Mouse (Mus musculus) cortical plate, adult 2 months (tissue): ENCODE results near the gene Mmp14. TPM values are rescaled to one million over a fixed set of nuclear protein-coding genes. Genes with fewer than 3 reads are reported as not detected.

ENCODE experiments used
- H3K27ac ChIP-seq: fragments of 200-500 bp; 2 replicates; pipeline ENCODE4 v1.5.1; 2012; ENCODE audit warnings: low read length, control low read depth, inconsistent platforms; ENCODE audit not compliant: insufficient read depth
- H3K4me1 ChIP-seq: fragments of 200-500 bp; 2 replicates; pipeline ENCODE4 v1.6.1; 2011; ENCODE audit warnings: low read length; ENCODE audit not compliant: control insufficient read depth, insufficient read depth
- H3K4me3 ChIP-seq: fragments of 200-500 bp; 2 replicates; pipeline ENCODE4 v1.5.1; 2011; ENCODE audit warnings: mild to moderate bottlenecking, low read length, control low read depth; ENCODE audit not compliant: insufficient read depth
- CTCF ChIP-seq: fragments of 200-500 bp; IDR thresholded peaks from 2 replicates; pipeline ENCODE4 v1.5.1; 2011; ENCODE audit warnings: mild to moderate bottlenecking, control low read depth, low read length; ENCODE audit not compliant: insufficient read depth; ENCODE audit errors: extremely low read depth
- POLR2A ChIP-seq: fragments of 200-500 bp; IDR thresholded peaks from 2 replicates; pipeline ENCODE4 v1.6.1; 2011; ENCODE audit warnings: mild to moderate bottlenecking, low read length, control low read depth; ENCODE audit not compliant: insufficient read depth; ENCODE audit errors: extremely low read depth
- polyA plus RNA-seq: library from polyadenylated mRNA; depleted of rRNA; stranded (reverse); fragments of >200 nt; gene quantifications from 2 replicates; pipeline ENCODE4 v1.2.3, GENCODE M21; 2012

The Mmp14 gene
- polyA plus RNA-seq, 1 experiment, result 11.0 TPM

GRCm38 (mm10) chr14:54396685-54397084 lies 34.7 kb upstream of the Mmp14 start:
- H3K27ac ChIP-seq, result no peak overlapping the region
- H3K4me3 ChIP-seq, result no peak overlapping the region
- TF ChIP-seq POLR2A (no peak), CTCF (no peak)
- no peaks in the 10 kb centered on the region for H3K4me1 ChIP-seq

DNA sequence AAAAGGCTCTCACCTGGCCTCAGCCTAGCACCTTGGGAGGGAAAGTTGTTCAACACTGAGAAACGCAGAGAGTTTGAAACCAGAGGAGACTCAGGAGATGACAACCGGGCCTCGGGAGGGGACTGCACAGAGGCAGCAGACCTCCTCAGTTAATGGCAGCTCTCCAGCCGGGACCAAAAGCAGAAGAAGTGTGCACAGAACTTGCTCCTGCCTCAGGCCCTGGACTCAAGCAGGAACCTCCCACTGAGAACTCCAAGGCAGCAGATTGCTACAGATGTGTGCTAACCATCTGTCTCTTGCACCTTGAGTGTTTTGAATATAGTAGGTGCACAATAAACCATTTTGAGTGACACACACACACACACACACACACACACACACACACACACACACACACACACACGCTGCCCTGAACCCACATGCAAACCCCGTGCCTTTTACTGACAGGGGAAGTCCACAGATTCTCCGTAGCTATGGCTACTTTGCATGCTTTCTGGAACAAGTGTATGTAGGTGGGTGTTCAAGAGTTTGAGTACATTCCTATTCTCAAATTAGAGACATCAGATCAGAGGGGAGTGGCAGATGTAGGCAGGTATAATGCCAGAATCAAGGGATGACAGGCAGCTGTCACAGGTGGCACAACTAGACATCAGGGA lies 33.4 kb upstream of the Mmp14 start:
- no peaks in the 10 kb centered on the region for H3K4me1 ChIP-seq
- no peak overlapping the region for H3K27ac ChIP-seq
- TF ChIP-seq CTCF (no peak), POLR2A (no peak)
- no peak overlapping the region for H3K4me3 ChIP-seq

DNA sequence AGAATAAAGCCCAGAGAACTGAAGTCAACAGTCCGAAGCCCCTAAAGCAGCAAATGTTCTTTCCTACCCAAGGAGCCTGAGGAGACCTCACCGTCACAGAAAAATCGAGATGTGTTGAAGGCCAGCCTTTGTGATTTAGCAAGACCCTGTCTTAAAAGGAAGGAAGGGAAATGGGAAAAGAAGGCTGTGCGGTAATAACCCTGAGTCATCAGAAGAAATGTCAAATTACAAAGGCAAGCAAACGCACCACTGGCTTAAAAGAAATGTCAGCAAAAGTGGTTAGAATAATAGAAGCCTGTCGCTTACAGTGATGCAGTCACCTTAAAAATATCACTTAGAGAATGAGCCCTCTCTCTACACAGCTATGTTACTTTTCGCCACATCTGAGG lies 32.9 kb upstream of the Mmp14 start:
- no peak overlapping the region for H3K27ac ChIP-seq
- TF ChIP-seq CTCF (no peak), POLR2A (no peak)
- no peaks in the 10 kb centered on the region for H3K4me1 ChIP-seq
- H3K4me3 ChIP-seq, result no peak overlapping the region

- no peaks in the 10 kb centered on the region for H3K4me1 ChIP-seq
- no peak overlapping the region for H3K27ac ChIP-seq
- TF ChIP-seq CTCF, result no peak
- H3K4me3 ChIP-seq, result no peak overlapping the region
Measured at GRCm38 (mm10) chr14:54398921-54399382, 32.5 kb upstream of the Mmp14 start.

- Histone ChIP-seq H3K4me3 (no peak overlapping the region), H3K4me1 (no peaks in the 10 kb centered on the region), H3K27ac (no peak overlapping the region)
- TF ChIP-seq CTCF (no peak), POLR2A (no peak)
Measured at GRCm38 (mm10) chr14:54401723-54402122, 29.7 kb upstream of the Mmp14 start.

- Histone ChIP-seq H3K4me3 (no peak overlapping the region), H3K4me1 (no peaks in the 10 kb centered on the region), H3K27ac (no peak overlapping the region)
- TF ChIP-seq CTCF (no peak), POLR2A (no peak)
Measured at GRCm38 (mm10) chr14:54408336-54409056, 22.9 kb upstream of the Mmp14 start.

DNA sequence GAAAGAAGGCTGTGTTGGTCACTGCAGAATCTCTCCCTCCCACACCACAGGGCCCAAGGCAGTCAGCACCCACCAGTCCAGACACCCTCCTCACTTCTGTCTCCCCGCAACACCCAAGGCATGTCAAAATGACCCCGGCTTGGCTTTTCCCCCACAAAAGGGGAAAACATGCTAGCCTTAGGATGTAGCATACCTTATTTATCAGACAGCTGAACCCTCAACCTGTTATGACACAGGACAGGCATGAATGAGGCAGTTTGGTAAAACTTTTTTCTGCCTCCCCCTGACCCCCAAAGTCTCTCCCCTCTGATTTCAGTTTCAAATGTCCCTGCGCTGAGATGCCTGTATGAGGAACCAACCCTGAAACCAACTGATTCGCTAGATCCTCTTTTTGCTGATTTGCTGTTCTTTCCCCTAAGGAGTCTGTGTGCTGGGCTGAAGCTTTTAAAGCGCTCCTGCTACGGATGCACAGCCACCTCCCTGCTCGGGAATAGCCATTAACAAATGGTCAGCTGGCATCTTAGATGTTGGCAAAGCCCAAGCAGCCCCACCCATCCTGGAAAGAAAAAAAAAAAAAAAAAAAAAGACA lies 22.3 kb upstream of the Mmp14 start:
- no peak for TF ChIP-seq POLR2A
- no peak for TF ChIP-seq CTCF
- H3K4me3 ChIP-seq, result no peak overlapping the region
- H3K4me1 ChIP-seq, result no peaks in the 10 kb centered on the region
- no peak overlapping the region for H3K27ac ChIP-seq

- H3K4me3 ChIP-seq, result no peak overlapping the region
- no peak overlapping the region for H3K27ac ChIP-seq
- H3K4me1 ChIP-seq, result no peaks in the 10 kb centered on the region
- TF ChIP-seq CTCF (no peak), POLR2A (no peak)
Measured at GRCm38 (mm10) chr14:54409980-54410810, 21.2 kb upstream of the Mmp14 start.

- H3K27ac ChIP-seq, result no peak overlapping the region
- no peaks in the 10 kb centered on the region for H3K4me1 ChIP-seq
- TF ChIP-seq POLR2A (no peak), CTCF (no peak)
- no peak overlapping the region for H3K4me3 ChIP-seq
Measured at GRCm38 (mm10) chr14:54412000-54412576, 19.3 kb upstream of the Mmp14 start.
